Mouse (Mus musculus) CD4-positive naive resting alpha-beta T cell, adult 57 days (primary cell): ENCODE measurements around the gene Hmga1. TPM values are rescaled to one million over a fixed set of nuclear protein-coding genes. Genes with fewer than 3 reads are reported as not detected.

ENCODE experiments used
- total RNA-seq: library from RNA; stranded (reverse); gene quantifications from one replicate; pipeline ENCODE4 v1.2.4, GENCODE M21; 2023

Gene Hmga1
- 42.4 TPM for total RNA-seq

DNA sequence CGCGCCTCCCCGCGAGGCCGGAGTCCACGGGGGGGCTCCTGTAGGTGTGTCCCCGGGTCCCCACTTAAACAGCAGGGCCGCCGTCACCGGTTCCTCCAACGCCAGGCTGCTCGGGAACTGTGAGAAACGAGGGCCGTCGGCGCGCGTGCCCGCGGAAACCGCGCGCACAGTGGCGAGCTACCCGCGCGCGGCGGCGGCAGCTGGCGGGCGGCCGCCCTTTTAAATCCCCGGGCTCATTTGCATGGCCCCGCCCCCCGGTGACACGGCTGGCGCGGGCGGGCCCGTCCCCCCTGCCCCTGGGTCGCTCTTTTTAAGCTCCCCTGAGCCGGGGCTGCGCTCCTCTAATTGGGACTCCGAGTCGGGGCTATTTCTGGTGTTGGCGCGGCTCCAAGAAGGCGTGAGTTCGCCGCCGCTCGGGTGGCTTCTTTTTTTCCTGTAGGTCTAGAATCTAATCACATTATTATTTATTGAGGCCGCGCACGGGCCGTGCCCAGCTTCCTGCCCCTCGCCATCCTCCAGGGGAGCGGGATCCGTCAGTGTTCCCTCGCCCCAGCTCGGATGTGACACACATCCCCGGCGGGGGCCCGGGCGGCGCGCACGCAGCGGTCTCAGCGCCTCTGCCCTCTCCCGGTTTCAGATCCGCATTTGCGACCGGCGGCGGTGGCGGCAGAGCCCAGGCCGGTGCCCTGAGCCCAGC, at the start of gene Hmga1:
Hmga1 (plus strand) TSS at position 183 of the 697 bp plus-strand sequence.

DNA sequence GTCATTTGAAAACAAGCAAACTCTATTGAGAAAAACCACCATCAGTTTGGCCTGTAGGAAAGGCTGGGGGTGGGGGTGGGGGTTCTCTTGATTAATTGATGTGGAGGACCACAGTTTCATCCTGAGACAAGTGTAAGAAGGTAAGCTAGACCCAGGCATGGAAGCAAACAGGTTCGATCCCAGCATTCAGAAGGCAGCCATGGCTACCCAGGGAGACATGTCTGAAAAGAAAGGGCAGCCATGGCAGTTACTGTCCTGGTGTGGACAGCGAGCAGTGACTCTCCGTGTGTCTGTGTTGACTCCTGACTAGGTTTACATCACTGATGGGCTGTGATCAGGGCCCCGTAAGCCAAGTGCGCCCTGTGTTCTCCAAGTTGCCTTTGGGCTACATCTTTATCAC, 35.0 kb upstream of the Hmga1 start, which contains the start of gene Grm4:
Grm4 (minus strand) TSS at position 101 of the 400 bp plus-strand sequence.

DNA sequence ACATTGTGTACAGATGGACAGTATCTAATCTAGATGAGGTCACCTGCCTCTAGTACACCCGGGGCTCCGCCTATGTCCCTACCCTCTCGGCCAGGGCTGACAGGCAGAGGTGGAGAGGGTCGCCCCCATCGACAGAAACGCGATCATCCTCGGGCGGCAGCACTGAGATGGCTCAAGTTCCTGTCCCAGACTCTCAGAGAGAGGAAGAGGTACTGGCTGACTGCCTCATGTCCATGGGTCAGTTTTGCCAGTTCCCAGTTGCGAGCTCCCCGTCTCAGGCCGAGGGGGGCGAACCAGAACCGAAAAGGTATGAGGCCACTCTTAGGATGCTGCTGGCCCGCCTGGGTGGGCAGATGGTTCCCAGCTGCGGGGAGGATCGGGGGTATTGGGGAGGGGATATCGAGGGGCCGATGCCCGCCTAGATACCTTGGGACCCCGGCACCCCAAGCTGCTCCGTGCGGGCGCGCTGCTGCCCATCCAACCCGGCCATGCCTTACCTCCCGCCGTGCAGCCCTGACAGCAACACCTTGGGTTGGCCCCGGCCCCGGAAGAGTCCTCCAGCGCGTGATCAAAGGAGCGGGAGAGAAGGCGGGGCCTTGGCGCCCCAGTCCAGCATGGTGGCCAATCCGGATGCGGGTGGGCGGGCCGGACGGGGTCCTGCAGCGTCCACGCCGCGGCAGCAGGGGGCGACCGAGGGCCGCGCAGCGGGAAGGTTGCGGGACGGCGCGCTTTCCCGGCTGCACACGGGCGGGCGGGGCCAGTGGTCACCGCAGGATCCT, 9.1 kb downstream of the Hmga1 start, which contains the start of gene AI413582:
AI413582 (minus strand) TSS at position 594 of the 779 bp plus-strand sequence.

Other genes starting within 250 kb of the Hmga1 start
- gene Grm4, start 35.1 kb upstream of the Hmga1 start, total RNA-seq = not detected
- gene AI413582, start 9.3 kb downstream of the Hmga1 start, total RNA-seq = 41.7 TPM
- gene Nudt3, start 67.0 kb downstream of the Hmga1 start, total RNA-seq = 101 TPM
- gene RPS10-NUDT3, start 78.7 kb downstream of the Hmga1 start, total RNA-seq = not detected
- gene Rps10, start 80.2 kb downstream of the Hmga1 start, total RNA-seq = 2,947 TPM
- gene Pacsin1, start 99.0 kb downstream of the Hmga1 start, total RNA-seq = 42.6 TPM
- gene Spdef, start 172.5 kb downstream of the Hmga1 start, total RNA-seq = 1.2 TPM